Mouse (Mus musculus) ES-Bruce4 (cell line): Measurements from ENCODE around the gene Col4a2. TPM values are rescaled to one million over a fixed set of nuclear protein-coding genes. Genes with fewer than 3 reads are reported as not detected.

Experiments
- H3K27ac ChIP-seq: 2 replicates; pipeline ENCODE4 v1.5.1; 2012; ENCODE audit warnings: low read length, inconsistent platforms; ENCODE audit not compliant: insufficient read depth
- H3K27me3 ChIP-seq: 2 replicates; pipeline ENCODE4 v1.6.1; 2012; ENCODE audit warnings: mild to moderate bottlenecking, low read length, inconsistent platforms; ENCODE audit not compliant: control insufficient read depth, poor library complexity, insufficient read depth, severe bottlenecking
- H3K36me3 ChIP-seq: 2 replicates; pipeline ENCODE4 v1.6.1; 2012; ENCODE audit warnings: inconsistent platforms, mild to moderate bottlenecking, low read length, moderate library complexity; ENCODE audit not compliant: control insufficient read depth, poor library complexity, insufficient read depth, severe bottlenecking
- H3K4me1 ChIP-seq: one replicate; pipeline ENCODE4 v1.8.1; 2011; ENCODE audit warnings: low read length; ENCODE audit not compliant: control insufficient read depth, insufficient read depth
- H3K4me3 ChIP-seq: 2 replicates; pipeline ENCODE4 v1.5.1; 2011; ENCODE audit warnings: low read depth, mild to moderate bottlenecking, low read length
- H3K9ac ChIP-seq: 2 replicates; pipeline ENCODE4 v1.6.1; 2012; ENCODE audit warnings: low read depth, mild to moderate bottlenecking, inconsistent platforms; ENCODE audit not compliant: poor library complexity, severe bottlenecking
- H3K9me3 ChIP-seq: replicated peaks from 2 replicates; pipeline ENCODE4 v1.6.1; 2012; ENCODE audit warnings: mild to moderate bottlenecking, low read length, inconsistent platforms; ENCODE audit not compliant: control insufficient read depth, poor library complexity, insufficient read depth, severe bottlenecking
- CTCF ChIP-seq: IDR thresholded peaks from one replicate; pipeline ENCODE4 v1.8.1; 2011; ENCODE audit warnings: low read depth, low read length
- EP300 ChIP-seq: IDR thresholded peaks from 2 replicates; pipeline ENCODE4 v1.6.1; 2011; ENCODE audit warnings: low read depth, low read length; ENCODE audit not compliant: insufficient read depth
- POLR2A ChIP-seq: IDR thresholded peaks from one replicate; pipeline ENCODE4 v1.8.1; 2011; ENCODE audit warnings: low read length; ENCODE audit not compliant: insufficient read depth
- polyA plus RNA-seq: library from polyadenylated mRNA; stranded (reverse); fragments of >200 nt; gene quantifications from 2 replicates; pipeline ENCODE4 v1.2.4, GENCODE M21; 2011; ENCODE audit warnings: low read depth; ENCODE audit not compliant: missing spikeins, insufficient read depth, insufficient read length

Col4a2 gene
- polyA plus RNA-seq, 1 experiment = 30.3 TPM

GRCm38 (mm10) chr8:11447910-11448570 lies 135.4 kb downstream of the Col4a2 start:
- H3K4me3 ChIP-seq = no peak overlapping the region
- no peaks in the 10 kb centered on the region for H3K27me3 ChIP-seq
- H3K4me1 ChIP-seq = no peaks in the 10 kb centered on the region
- no peak overlapping the region for H3K9ac ChIP-seq
- no peaks in the 10 kb centered on the region for H3K9me3 ChIP-seq
- no peak overlapping the region for H3K27ac ChIP-seq
- TF ChIP-seq POLR2A (no peak), EP300 (no peak), CTCF (no peak)
- H3K36me3 ChIP-seq = no peaks in the 10 kb centered on the region

- H3K27me3 ChIP-seq = no peaks in the 10 kb centered on the region
- no peak overlapping the region for H3K27ac ChIP-seq
- no peak overlapping the region for H3K4me3 ChIP-seq
- no peak overlapping the region for H3K9ac ChIP-seq
- no peaks in the 10 kb centered on the region for H3K36me3 ChIP-seq
- H3K4me1 ChIP-seq = no peaks in the 10 kb centered on the region
- H3K9me3 ChIP-seq = no peaks in the 10 kb centered on the region
- TF ChIP-seq CTCF = peak; percentile 54
- TF ChIP-seq POLR2A = no peak
- TF ChIP-seq EP300 = no peak
Observed at GRCm38 (mm10) chr8:11450184-11451113, 137.8 kb downstream of the Col4a2 start.

GRCm38 (mm10) chr8:11452152-11452551 lies 139.5 kb downstream of the Col4a2 start:
- TF ChIP-seq POLR2A (no peak), EP300 (no peak), CTCF (no peak)
- Histone ChIP-seq H3K9me3 (no peaks in the 10 kb centered on the region), H3K36me3 (no peaks in the 10 kb centered on the region), H3K27ac (no peak overlapping the region), H3K4me1 (no peaks in the 10 kb centered on the region), H3K4me3 (no peak overlapping the region), H3K9ac (no peak overlapping the region), H3K27me3 (no peaks in the 10 kb centered on the region)

GRCm38 (mm10) chr8:11452559-11452958 lies 140.0 kb downstream of the Col4a2 start:
- Histone ChIP-seq H3K27ac (no peak overlapping the region), H3K4me1 (no peaks in the 10 kb centered on the region), H3K27me3 (no peaks in the 10 kb centered on the region), H3K9ac (no peak overlapping the region), H3K4me3 (no peak overlapping the region), H3K9me3 (no peaks in the 10 kb centered on the region), H3K36me3 (no peaks in the 10 kb centered on the region)
- TF ChIP-seq EP300 (no peak), POLR2A (no peak), CTCF (no peak)

- Histone ChIP-seq H3K4me3 (no peak overlapping the region), H3K4me1 (no peaks in the 10 kb centered on the region), H3K9me3 (no peaks in the 10 kb centered on the region), H3K27ac (no peak overlapping the region), H3K27me3 (no peaks in the 10 kb centered on the region), H3K9ac (no peak overlapping the region), H3K36me3 (no peaks in the 10 kb centered on the region)
- TF ChIP-seq EP300 (no peak), POLR2A (no peak), CTCF (no peak)
Observed at GRCm38 (mm10) chr8:11452974-11453373, 140.4 kb downstream of the Col4a2 start.

GRCm38 (mm10) chr8:11454228-11454627 lies 141.6 kb downstream of the Col4a2 start:
- Histone ChIP-seq H3K9ac (no peak overlapping the region), H3K4me3 (no peak overlapping the region), H3K27ac (no peak overlapping the region), H3K27me3 (no peaks in the 10 kb centered on the region), H3K9me3 (no peaks in the 10 kb centered on the region), H3K36me3 (no peaks in the 10 kb centered on the region), H3K4me1 (no peaks in the 10 kb centered on the region)
- no peak for TF ChIP-seq POLR2A
- no peak for TF ChIP-seq CTCF
- TF ChIP-seq EP300 = no peak
